Mouse (Mus musculus): Measurements from ENCODE around the gene Apobec3.

- TF ChIP-seq GATA1 (IDR thresholded peaks at IDR 0.05; ENCODE audit: low read length) = no peak
- no peak for TF ChIP-seq TAL1 (IDR thresholded peaks at IDR 0.05; ENCODE audit: low read length)
Observed at GRCm38 (mm10) chr15:79950250-79951025, 59.0 kb downstream of the Apobec3 start.
